Mouse (Mus musculus) ES-E14 (cell line): ENCODE results near the gene Adprhl2. TPM values are rescaled to one million over a fixed set of nuclear protein-coding genes. Genes with fewer than 3 reads are reported as not detected.
A peak's percentile ranks its signal among the peaks of the same experiment; 100 is the strongest.

ENCODE experiments used
- DNase-seq: peaks from one replicate; pipeline ENCODE4 v3.0.0-alpha.2; 2013; ENCODE audit warnings: low read depth, low spot score
- H3K27ac ChIP-seq: 2 replicates; pipeline ENCODE4 v1.5.1; 2012; ENCODE audit warnings: low read depth, mild to moderate bottlenecking, low read length, moderate library complexity, mixed read lengths; ENCODE audit not compliant: poor library complexity, insufficient read depth, severe bottlenecking
- H3K36me3 ChIP-seq: 2 replicates; pipeline ENCODE4 v1.6.1; 2012; ENCODE audit warnings: mild to moderate bottlenecking, low read length, moderate library complexity, mixed read lengths; ENCODE audit not compliant: control insufficient read depth, poor library complexity, insufficient read depth, severe bottlenecking
- H3K4me1 ChIP-seq, 2 experiments: fragments of 150-350 bp in 1 of 2; sonication (generic) in 1 of 2; 2 replicates each; pipeline ENCODE4 v1.6.1; 2012; ENCODE audit warnings: low read length in 2 of 2, mild to moderate bottlenecking in 1 of 2, mixed read lengths in 1 of 2; ENCODE audit not compliant: control insufficient read depth in 2 of 2, insufficient read depth in 2 of 2, poor library complexity in 1 of 2
- H3K4me3 ChIP-seq, 2 experiments: fragments of 150-350 bp in 1 of 2; sonication (generic) in 1 of 2; 2 replicates each; pipeline ENCODE4 v1.5.1; 2012; ENCODE audit warnings: low read length in 2 of 2, low read depth in 1 of 2, mild to moderate bottlenecking in 1 of 2, mixed read lengths in 1 of 2; ENCODE audit not compliant: insufficient read depth in 1 of 2, poor library complexity in 1 of 2, severe bottlenecking in 1 of 2
- H3K9ac ChIP-seq: 2 replicates; pipeline ENCODE4 v1.6.1; 2012; ENCODE audit warnings: low read depth, mild to moderate bottlenecking, low read length, mixed read lengths; ENCODE audit not compliant: poor library complexity, insufficient read depth, severe bottlenecking
- H3K9me3 ChIP-seq: fragments of 150-350 bp; sonication (generic); 2 replicates; pipeline ENCODE4 v1.6.1; 2012; ENCODE audit warnings: low read depth, mild to moderate bottlenecking, low read length; ENCODE audit not compliant: control insufficient read depth, insufficient read depth
- CHD2 ChIP-seq: IDR thresholded peaks from 2 replicates; pipeline ENCODE4 v1.6.1; 2014; ENCODE audit warnings: mild to moderate bottlenecking, low read depth, low read length, inconsistent platforms
- HCFC1 ChIP-seq: IDR thresholded peaks from 2 replicates; pipeline ENCODE4 v1.6.1; 2012; ENCODE audit warnings: low read length, inconsistent platforms, borderline replicate concordance; ENCODE audit not compliant: insufficient read depth
- MAFK ChIP-seq: IDR thresholded peaks from 2 replicates; pipeline ENCODE4 v1.6.1; 2014; ENCODE audit warnings: mild to moderate bottlenecking, low read depth, low read length, inconsistent platforms; ENCODE audit not compliant: insufficient read depth
- ZC3H11A ChIP-seq: IDR thresholded peaks from 2 replicates; pipeline ENCODE4 v1.6.1; 2012; ENCODE audit warnings: low read depth, mild to moderate bottlenecking, inconsistent platforms, low read length, borderline replicate concordance
- ZNF384 ChIP-seq: IDR thresholded peaks from 2 replicates; pipeline ENCODE4 v1.6.1; 2012; ENCODE audit warnings: low read depth, low read length, inconsistent platforms
- in situ Hi-C, 2 experiments: fragments of 600-800 bp; cut with MboI; formaldehyde crosslinking; loops; one replicate each; pipeline ENCODE4 v1.15.1; 2025; ENCODE audit warnings: low sequenced_read_pairs in 2 of 2, inconsistent platforms in 1 of 2; ENCODE audit not compliant: unreplicated experiment in 2 of 2
- total RNA-seq: library from RNA; depleted of rRNA; stranded (reverse); fragments of 300-350 nt; gene quantifications from 2 replicates; pipeline ENCODE4 v1.2.3, GENCODE M21; 2012

Gene Adprhl2
- total RNA-seq, 1 experiment: 50.5 TPM

GRCm38 (mm10) chr4:126311566-126312200 lies 9.8 kb downstream of the Adprhl2 start:
- H3K4me1 ChIP-seq: peaks cover 2 to 9% of the 10 kb centered on the region in 2 experiments; a peak in 1 of 4 replicates
- TF ChIP-seq HCFC1 (no peak), MAFK (no peak), ZNF384 (no peak), CHD2 (no peak), ZC3H11A (no peak)
- no peak overlapping the region for H3K4me3 ChIP-seq
- peaks cover 11% of the 10 kb centered on the region for H3K36me3 ChIP-seq
- H3K9ac ChIP-seq: no peak overlapping the region
- no peak for DNase-seq
- H3K9me3 ChIP-seq: no peaks in the 10 kb centered on the region
- in situ Hi-C loops: no loop called here
- no peak overlapping the region for H3K27ac ChIP-seq

GRCm38 (mm10) chr4:126310344-126310743 lies 11.2 kb downstream of the Adprhl2 start:
- H3K4me3 ChIP-seq: no peak overlapping the region
- H3K27ac ChIP-seq: no peak overlapping the region
- peaks cover 2 to 11% of the 10 kb centered on the region in 2 experiments; a peak in 1 of 4 replicates for H3K4me1 ChIP-seq
- H3K9ac ChIP-seq: no peak overlapping the region
- in situ Hi-C loops: no loop called here
- H3K9me3 ChIP-seq: no peaks in the 10 kb centered on the region
- DNase-seq: no peak
- TF ChIP-seq MAFK (no peak), HCFC1 (no peak), ZC3H11A (no peak), ZNF384 (no peak), CHD2 (no peak)
- no peaks in the 10 kb centered on the region for H3K36me3 ChIP-seq

- peak; percentile 95 for DNase-seq
- peak; percentile 81 for TF ChIP-seq ZC3H11A
- TF ChIP-seq ZNF384: no peak
- no peak for TF ChIP-seq MAFK
- no peak overlapping the region for H3K9ac ChIP-seq
- H3K4me3 ChIP-seq: peak overlapping the region; percentile 52 to 63
- no peaks in the 10 kb centered on the region for H3K9me3 ChIP-seq
- H3K36me3 ChIP-seq: no peaks in the 10 kb centered on the region
- in situ Hi-C loops: loop anchor here (5.0 to 10.0 kb wide), 2 partner anchors 85 to 88 kb away; no protein-coding TSS in a partner anchor
- no peak overlapping the region for H3K27ac ChIP-seq
- H3K4me1 ChIP-seq: peaks cover 2 to 11% of the 10 kb centered on the region in 2 experiments; a peak in 1 of 4 replicates
Observed at GRCm38 (mm10) chr4:126309922-126310309, 11.6 kb downstream of the Adprhl2 start.

- Histone ChIP-seq H3K4me3 (peak overlapping the region; percentile 52 to 63), H3K36me3 (no peaks in the 10 kb centered on the region), H3K9ac (no peak overlapping the region), H3K4me1 (peaks cover 2 to 11% of the 10 kb centered on the region in 2 experiments; a peak in 1 of 4 replicates), H3K27ac (no peak overlapping the region), H3K9me3 (no peaks in the 10 kb centered on the region)
- in situ Hi-C loops: loop anchor here (5.0 to 10.0 kb wide), 2 partner anchors 85 to 87 kb away; no protein-coding TSS in a partner anchor
- no peak for DNase-seq
- TF ChIP-seq HCFC1: no peak
- no peak for TF ChIP-seq ZC3H11A
- TF ChIP-seq CHD2: no peak
- TF ChIP-seq MAFK: no peak
- TF ChIP-seq ZNF384: no peak
Observed at GRCm38 (mm10) chr4:126309211-126309921, 12.1 kb downstream of the Adprhl2 start.
